Mouse (Mus musculus): ENCODE results near the gene Rundc3a. TPM values are rescaled to one million over a fixed set of nuclear protein-coding genes. Genes with fewer than 3 reads are reported as not detected.
A peak's percentile ranks its signal among the peaks of the same experiment; 100 is the strongest.

The Rundc3a gene
- polyA plus RNA-seq (2014; fragmentation: Nextera tagmentation; extraction: Ambion mirVana), result 106 TPM in 2 replicates

- Histone ChIP-seq H3K9ac (peak within 1 kb of the TSS; percentile 96), H3K27me3 (ENCODE audit: control insufficient read depth, insufficient read depth, low read length) (no peaks in the 10 kb centered on the region), H3K9me3 (ENCODE audit: control insufficient read depth, low read length) (no peaks in the 10 kb centered on the region), H3K4me1 (replicated peaks; ENCODE audit: control insufficient read depth, insufficient read depth, low read length) (peaks cover 40% of the 10 kb centered on the region), H3K4me3 (replicated peaks; ENCODE audit: low read length) (peak within 1 kb of the TSS; percentile 84), H3K27ac (peak within 1 kb of the TSS; percentile 98), H3K36me3 (replicated peaks; ENCODE audit: control insufficient read depth, insufficient read depth) (peaks cover 4% of the 10 kb centered on the region), H3K4me2 (replicated peaks) (peak within 1 kb of the TSS; percentile 89)
- DNase-seq (ENCODE audit: low spot score), result peak; percentile 97
- peak; percentile 91 for ATAC-seq (ENCODE audit: low FRiP score)
- WGBS, result under 1% methylated on average over 34 of the region's 34 CpGs
Measured at GRCm38 (mm10) chr11:102393238-102393634, at the start of gene Rundc3a. Gene Rundc3a (plus strand): TSS chr11:102393403.

GRCm38 (mm10) chr11:102344458-102344857, 48.7 kb upstream of the Rundc3a start:
- no peak overlapping the region for H3K4me2 ChIP-seq (replicated peaks)
- no peak overlapping the region for H3K27ac ChIP-seq
- no peaks in the 10 kb centered on the region for H3K36me3 ChIP-seq (replicated peaks; ENCODE audit: control insufficient read depth, insufficient read depth)
- H3K27me3 ChIP-seq (ENCODE audit: control insufficient read depth, insufficient read depth, low read length), result no peaks in the 10 kb centered on the region
- H3K9ac ChIP-seq, result no peak overlapping the region
- no peaks in the 10 kb centered on the region for H3K9me3 ChIP-seq (ENCODE audit: control insufficient read depth, low read length)
- 92% methylated on average over 3 of the region's 3 CpGs for WGBS
- ATAC-seq (ENCODE audit: low FRiP score), result no peak
- H3K4me1 ChIP-seq (replicated peaks; ENCODE audit: control insufficient read depth, insufficient read depth, low read length), result no peaks in the 10 kb centered on the region
- H3K4me3 ChIP-seq (replicated peaks; ENCODE audit: low read length), result no peak overlapping the region
- DNase-seq (ENCODE audit: low spot score), result no peak

- no peaks in the 10 kb centered on the region for H3K36me3 ChIP-seq (replicated peaks; ENCODE audit: control insufficient read depth, insufficient read depth)
- H3K9me3 ChIP-seq (ENCODE audit: control insufficient read depth, low read length), result no peaks in the 10 kb centered on the region
- no peak overlapping the region for H3K9ac ChIP-seq
- no peak for ATAC-seq (ENCODE audit: low FRiP score)
- 62% methylated on average over 5 of the region's 5 CpGs for WGBS
- no peak overlapping the region for H3K4me2 ChIP-seq (replicated peaks)
- no peaks in the 10 kb centered on the region for H3K4me1 ChIP-seq (replicated peaks; ENCODE audit: control insufficient read depth, insufficient read depth, low read length)
- no peak overlapping the region for H3K4me3 ChIP-seq (replicated peaks; ENCODE audit: low read length)
- H3K27ac ChIP-seq, result no peak overlapping the region
- H3K27me3 ChIP-seq (ENCODE audit: control insufficient read depth, insufficient read depth, low read length), result no peaks in the 10 kb centered on the region
- DNase-seq (ENCODE audit: low spot score), result no peak
Measured at GRCm38 (mm10) chr11:102346926-102347325, 46.3 kb upstream of the Rundc3a start.

- WGBS, result 74% methylated on average over 5 of the region's 5 CpGs
- ATAC-seq (ENCODE audit: low FRiP score), result no peak
- H3K4me2 ChIP-seq (replicated peaks), result no peak overlapping the region
- no peak overlapping the region for H3K27ac ChIP-seq
- H3K4me3 ChIP-seq (replicated peaks; ENCODE audit: low read length), result no peak overlapping the region
- H3K4me1 ChIP-seq (replicated peaks; ENCODE audit: control insufficient read depth, insufficient read depth, low read length), result no peaks in the 10 kb centered on the region
- no peak overlapping the region for H3K9ac ChIP-seq
- DNase-seq (ENCODE audit: low spot score), result no peak
- H3K27me3 ChIP-seq (ENCODE audit: control insufficient read depth, insufficient read depth, low read length), result no peaks in the 10 kb centered on the region
- no peaks in the 10 kb centered on the region for H3K36me3 ChIP-seq (replicated peaks; ENCODE audit: control insufficient read depth, insufficient read depth)
- no peaks in the 10 kb centered on the region for H3K9me3 ChIP-seq (ENCODE audit: control insufficient read depth, low read length)
Measured at GRCm38 (mm10) chr11:102347683-102348082, 45.5 kb upstream of the Rundc3a start.

GRCm38 (mm10) chr11:102348101-102348585, 45.1 kb upstream of the Rundc3a start:
- Histone ChIP-seq H3K9ac (no peak overlapping the region), H3K27ac (no peak overlapping the region), H3K4me3 (replicated peaks; ENCODE audit: low read length) (no peak overlapping the region), H3K4me1 (replicated peaks; ENCODE audit: control insufficient read depth, insufficient read depth, low read length) (no peaks in the 10 kb centered on the region), H3K4me2 (replicated peaks) (no peak overlapping the region), H3K36me3 (replicated peaks; ENCODE audit: control insufficient read depth, insufficient read depth) (no peaks in the 10 kb centered on the region), H3K27me3 (ENCODE audit: control insufficient read depth, insufficient read depth, low read length) (no peaks in the 10 kb centered on the region), H3K9me3 (ENCODE audit: control insufficient read depth, low read length) (no peaks in the 10 kb centered on the region)
- ATAC-seq (ENCODE audit: low FRiP score) (no peak), DNase-seq (ENCODE audit: low spot score) (no peak)
- 91% methylated on average over 7 of the region's 7 CpGs for WGBS

GRCm38 (mm10) chr11:102348771-102349170, 44.4 kb upstream of the Rundc3a start:
- Histone ChIP-seq H3K4me2 (replicated peaks) (no peak overlapping the region), H3K36me3 (replicated peaks; ENCODE audit: control insufficient read depth, insufficient read depth) (no peaks in the 10 kb centered on the region), H3K9me3 (ENCODE audit: control insufficient read depth, low read length) (no peaks in the 10 kb centered on the region), H3K27me3 (ENCODE audit: control insufficient read depth, insufficient read depth, low read length) (no peaks in the 10 kb centered on the region), H3K27ac (no peak overlapping the region), H3K4me1 (replicated peaks; ENCODE audit: control insufficient read depth, insufficient read depth, low read length) (no peaks in the 10 kb centered on the region), H3K9ac (no peak overlapping the region), H3K4me3 (replicated peaks; ENCODE audit: low read length) (no peak overlapping the region)
- DNase-seq (ENCODE audit: low spot score), result no peak
- ATAC-seq (ENCODE audit: low FRiP score), result no peak
- 82% methylated on average over 11 of the region's 11 CpGs for WGBS

GRCm38 (mm10) chr11:102349189-102349954, 43.8 kb upstream of the Rundc3a start:
- Histone ChIP-seq H3K4me2 (replicated peaks) (no peak overlapping the region), H3K36me3 (replicated peaks; ENCODE audit: control insufficient read depth, insufficient read depth) (no peaks in the 10 kb centered on the region), H3K27me3 (ENCODE audit: control insufficient read depth, insufficient read depth, low read length) (no peaks in the 10 kb centered on the region), H3K4me1 (replicated peaks; ENCODE audit: control insufficient read depth, insufficient read depth, low read length) (no peaks in the 10 kb centered on the region), H3K9ac (no peak overlapping the region), H3K9me3 (ENCODE audit: control insufficient read depth, low read length) (no peaks in the 10 kb centered on the region), H3K4me3 (replicated peaks; ENCODE audit: low read length) (no peak overlapping the region), H3K27ac (no peak overlapping the region)
- ATAC-seq (ENCODE audit: low FRiP score) (no peak), DNase-seq (ENCODE audit: low spot score) (no peak)
- 96% methylated on average over 3 of the region's 3 CpGs for WGBS

GRCm38 (mm10) chr11:102350416-102350815, 42.8 kb upstream of the Rundc3a start:
- no peak overlapping the region for H3K27ac ChIP-seq
- WGBS, result 91% methylated on average over 4 of the region's 4 CpGs
- no peak overlapping the region for H3K9ac ChIP-seq
- DNase-seq (ENCODE audit: low spot score) (no peak), ATAC-seq (ENCODE audit: low FRiP score) (no peak)
- H3K4me2 ChIP-seq (replicated peaks), result no peak overlapping the region
- H3K4me1 ChIP-seq (replicated peaks; ENCODE audit: control insufficient read depth, insufficient read depth, low read length), result no peaks in the 10 kb centered on the region
- no peak overlapping the region for H3K4me3 ChIP-seq (replicated peaks; ENCODE audit: low read length)
- no peaks in the 10 kb centered on the region for H3K9me3 ChIP-seq (ENCODE audit: control insufficient read depth, low read length)
- H3K27me3 ChIP-seq (ENCODE audit: control insufficient read depth, insufficient read depth, low read length), result no peaks in the 10 kb centered on the region
- H3K36me3 ChIP-seq (replicated peaks; ENCODE audit: control insufficient read depth, insufficient read depth), result no peaks in the 10 kb centered on the region

GRCm38 (mm10) chr11:102350981-102351523, 42.2 kb upstream of the Rundc3a start:
- Histone ChIP-seq H3K4me1 (replicated peaks; ENCODE audit: control insufficient read depth, insufficient read depth, low read length) (no peaks in the 10 kb centered on the region), H3K9me3 (ENCODE audit: control insufficient read depth, low read length) (no peaks in the 10 kb centered on the region), H3K27me3 (ENCODE audit: control insufficient read depth, insufficient read depth, low read length) (no peaks in the 10 kb centered on the region), H3K4me3 (replicated peaks; ENCODE audit: low read length) (no peak overlapping the region), H3K27ac (no peak overlapping the region), H3K9ac (no peak overlapping the region), H3K4me2 (replicated peaks) (no peak overlapping the region), H3K36me3 (replicated peaks; ENCODE audit: control insufficient read depth, insufficient read depth) (no peaks in the 10 kb centered on the region)
- 90% methylated on average over 17 of the region's 17 CpGs for WGBS
- ATAC-seq (ENCODE audit: low FRiP score), result no peak
- DNase-seq (ENCODE audit: low spot score), result no peak
